Mouse (Mus musculus): ENCODE results near the gene Dpf1. TPM values are rescaled to one million over a fixed set of nuclear protein-coding genes. Genes with fewer than 3 reads are reported as not detected.

Dpf1 gene
- polyA plus RNA-seq, 1 experiment = 0.06 TPM

- Histone ChIP-seq H3K27me3 (ENCODE audit: control insufficient read depth, insufficient read depth, low read length) (peaks cover 3% of the 10 kb centered on the region; the same call in 1 of the 2 replicates), H3K27ac (ENCODE audit: insufficient read depth, low read length) (no peak overlapping the region), H3K36me3 (ENCODE audit: control insufficient read depth, insufficient read depth, low read length) (no peaks in the 10 kb centered on the region), H3K4me3 (ENCODE audit: extremely low read depth, insufficient read depth, insufficient read length) (no peak overlapping the region), H3K4me1 (ENCODE audit: control insufficient read depth, insufficient read depth, insufficient read length) (peaks cover 9% of the 10 kb centered on the region)
- no peak for DNase-seq (ENCODE audit: low read depth in 1 of 2, low spot score in 2 of 2)
- no peak for TF ChIP-seq POLR2A (IDR thresholded peaks at IDR 0.05; ENCODE audit: low read depth, low read length)
- TF ChIP-seq CTCF (IDR thresholded peaks at IDR 0.05; ENCODE audit: extremely low read depth, insufficient read depth, insufficient read length, insufficient replicate concordance) = no peak
- WGBS = 87% methylated on average over 7 of the region's 7 CpGs
These were observed 16.3 kb upstream of the Dpf1 start for GRCm38 (mm10) chr7:29287481-29287880.

GRCm38 (mm10) chr7:29288079-29288478, 15.7 kb upstream of the Dpf1 start:
- Histone ChIP-seq H3K36me3 (ENCODE audit: control insufficient read depth, insufficient read depth, low read length) (no peaks in the 10 kb centered on the region), H3K27me3 (ENCODE audit: control insufficient read depth, insufficient read depth, low read length) (peaks cover 3% of the 10 kb centered on the region; the same call in 1 of the 2 replicates), H3K4me3 (ENCODE audit: extremely low read depth, insufficient read depth, insufficient read length) (no peak overlapping the region), H3K27ac (ENCODE audit: insufficient read depth, low read length) (no peak overlapping the region), H3K4me1 (ENCODE audit: control insufficient read depth, insufficient read depth, insufficient read length) (peaks cover 9% of the 10 kb centered on the region)
- 94% methylated on average over 2 of the region's 2 CpGs for WGBS
- no peak for DNase-seq (ENCODE audit: low read depth in 1 of 2, low spot score in 2 of 2)
- TF ChIP-seq CTCF (IDR thresholded peaks at IDR 0.05; ENCODE audit: extremely low read depth, insufficient read depth, insufficient read length, insufficient replicate concordance) = no peak
- TF ChIP-seq POLR2A (IDR thresholded peaks at IDR 0.05; ENCODE audit: low read depth, low read length) = no peak

GRCm38 (mm10) chr7:29288942-29289638, 14.7 kb upstream of the Dpf1 start, which contains the start of gene Ppp1r14a:
Ppp1r14a (plus strand) TSS chr7:29289308.
- TF ChIP-seq CTCF (IDR thresholded peaks at IDR 0.05; ENCODE audit: extremely low read depth, insufficient read depth, insufficient read length, insufficient replicate concordance) (peak; percentile 83), POLR2A (IDR thresholded peaks at IDR 0.05; ENCODE audit: low read depth, low read length) (no peak)
- 7% methylated on average over 59 of the region's 59 CpGs for WGBS
- Histone ChIP-seq H3K4me3 (ENCODE audit: extremely low read depth, insufficient read depth, insufficient read length) (peak within 1 kb of the TSS; percentile 52; the same call in 1 of the 2 replicates), H3K36me3 (ENCODE audit: control insufficient read depth, insufficient read depth, low read length) (no peaks in the 10 kb centered on the region), H3K27me3 (ENCODE audit: control insufficient read depth, insufficient read depth, low read length) (peaks cover 3% of the 10 kb centered on the region; the same call in 1 of the 2 replicates), H3K27ac (ENCODE audit: insufficient read depth, low read length) (peak within 1 kb of the TSS; percentile 56; the same call in 1 of the 2 replicates), H3K4me1 (ENCODE audit: control insufficient read depth, insufficient read depth, insufficient read length) (peaks cover 9% of the 10 kb centered on the region)
- DNase-seq (ENCODE audit: low read depth in 1 of 2, low spot score in 2 of 2) = peak in 1 of 2 experiments; percentile 67

GRCm38 (mm10) chr7:29289856-29290255, 13.9 kb upstream of the Dpf1 start:
- no peak for TF ChIP-seq POLR2A (IDR thresholded peaks at IDR 0.05; ENCODE audit: low read depth, low read length)
- TF ChIP-seq CTCF (IDR thresholded peaks at IDR 0.05; ENCODE audit: extremely low read depth, insufficient read depth, insufficient read length, insufficient replicate concordance) = no peak
- peaks cover 9% of the 10 kb centered on the region for H3K4me1 ChIP-seq (ENCODE audit: control insufficient read depth, insufficient read depth, insufficient read length)
- peaks cover 3% of the 10 kb centered on the region; the same call in 1 of the 2 replicates for H3K27me3 ChIP-seq (ENCODE audit: control insufficient read depth, insufficient read depth, low read length)
- WGBS = 92% methylated on average over 6 of the region's 6 CpGs
- no peak for DNase-seq (ENCODE audit: low read depth in 1 of 2, low spot score in 2 of 2)
- H3K27ac ChIP-seq (ENCODE audit: insufficient read depth, low read length) = 0 out of 2 replicates have a peak overlapping the region, but pooled peaks have one; percentile 56
- H3K36me3 ChIP-seq (ENCODE audit: control insufficient read depth, insufficient read depth, low read length) = no peaks in the 10 kb centered on the region
- H3K4me3 ChIP-seq (ENCODE audit: extremely low read depth, insufficient read depth, insufficient read length) = peak overlapping the region; percentile 52; the same call in 1 of the 2 replicates

GRCm38 (mm10) chr7:29290691-29291485, 12.9 kb upstream of the Dpf1 start:
- Histone ChIP-seq H3K27me3 (ENCODE audit: control insufficient read depth, insufficient read depth, low read length) (peaks cover 3% of the 10 kb centered on the region; the same call in 1 of the 2 replicates), H3K36me3 (ENCODE audit: control insufficient read depth, insufficient read depth, low read length) (no peaks in the 10 kb centered on the region), H3K4me1 (ENCODE audit: control insufficient read depth, insufficient read depth, insufficient read length) (peaks cover 9% of the 10 kb centered on the region), H3K4me3 (ENCODE audit: extremely low read depth, insufficient read depth, insufficient read length) (no peak overlapping the region; the same call in 1 of the 2 replicates), H3K27ac (ENCODE audit: insufficient read depth, low read length) (peak overlapping the region; percentile 38; the same call in 1 of the 2 replicates)
- 84% methylated on average over 11 of the region's 11 CpGs for WGBS
- no peak for TF ChIP-seq CTCF (IDR thresholded peaks at IDR 0.05; ENCODE audit: extremely low read depth, insufficient read depth, insufficient read length, insufficient replicate concordance)
- no peak for TF ChIP-seq POLR2A (IDR thresholded peaks at IDR 0.05; ENCODE audit: low read depth, low read length)
- DNase-seq (ENCODE audit: low read depth in 1 of 2, low spot score in 2 of 2) = no peak

- no peaks in the 10 kb centered on the region for H3K36me3 ChIP-seq (ENCODE audit: control insufficient read depth, insufficient read depth, low read length)
- H3K27me3 ChIP-seq (ENCODE audit: control insufficient read depth, insufficient read depth, low read length) = peaks cover 3% of the 10 kb centered on the region; the same call in 1 of the 2 replicates
- 60% methylated on average over 7 of the region's 7 CpGs for WGBS
- no peak overlapping the region for H3K4me3 ChIP-seq (ENCODE audit: extremely low read depth, insufficient read depth, insufficient read length)
- peaks cover 9% of the 10 kb centered on the region for H3K4me1 ChIP-seq (ENCODE audit: control insufficient read depth, insufficient read depth, insufficient read length)
- no peak overlapping the region for H3K27ac ChIP-seq (ENCODE audit: insufficient read depth, low read length)
- TF ChIP-seq POLR2A (IDR thresholded peaks at IDR 0.05; ENCODE audit: low read depth, low read length) (no peak), CTCF (IDR thresholded peaks at IDR 0.05; ENCODE audit: extremely low read depth, insufficient read depth, insufficient read length, insufficient replicate concordance) (no peak)
- DNase-seq (ENCODE audit: low read depth in 1 of 2, low spot score in 2 of 2) = no peak
These were observed 11.9 kb upstream of the Dpf1 start for GRCm38 (mm10) chr7:29291616-29292457.

Data from spleen, adult 2 months (tissue).